In genomic region chr5:33208533-33209245, GRCm38 (mm10) we compare ENCODE assay signal across 14 mouse cellular contexts.
"Had no signal": no experiment of that assay in that cellular context is flagged by ENCODE, and none has a peak within 500 bp of the region (broad histone marks: within the 10 kb centered on the region; RNA-seq: fewer than 3 reads in every experiment).

No protein-coding gene starts in this region.

- H3K4me3 ChIP-seq: limb, embryonic 13.5 days; liver, embryonic 13.5 days; midbrain, embryonic 15.5 days; neural tube, embryonic 12.5 days had no signal

- H3K9me3 ChIP-seq: limb, embryonic 13.5 days; liver, embryonic 13.5 days; midbrain, embryonic 15.5 days; neural tube, embryonic 12.5 days had no signal

- H3K27me3 ChIP-seq: limb, embryonic 13.5 days; liver, embryonic 13.5 days; midbrain, embryonic 15.5 days; neural tube, embryonic 12.5 days had no signal

- H3K4me1 ChIP-seq: midbrain, embryonic 15.5 days; neural tube, embryonic 12.5 days had no signal

- H3K27ac ChIP-seq: limb, embryonic 13.5 days; liver, embryonic 13.5 days; midbrain, embryonic 15.5 days; neural tube, embryonic 12.5 days had no signal

- H3K9ac ChIP-seq: limb, embryonic 13.5 days; liver, embryonic 13.5 days; midbrain, embryonic 15.5 days; neural tube, embryonic 12.5 days had no signal

- ATAC-seq: intestine, embryonic 16.5 days; midbrain, embryonic 15.5 days had no signal

- H3K36me3 ChIP-seq: limb, embryonic 13.5 days; liver, embryonic 13.5 days; midbrain, embryonic 15.5 days; neural tube, embryonic 12.5 days had no signal

- H3K4me2 ChIP-seq: limb, embryonic 13.5 days; liver, embryonic 13.5 days; midbrain, embryonic 11.5 days; midbrain, embryonic 15.5 days; neural tube, embryonic 12.5 days had no signal

- DNase-seq: kidney, adult 2 months; kidney, postnatal 36 days; layer of hippocampus, adult 9-11 months; layer of hippocampus, postnatal 36 days; liver, embryonic 13.5 days; lung, adult 18-20 months; right cerebral cortex, adult 18-20 months; right cerebral cortex, postnatal 25 days; thymus, postnatal 36 days had no signal
